Mouse (Mus musculus) heart, embryonic 13.5 days (tissue): ENCODE results near the gene Asb16. TPM values are rescaled to one million over a fixed set of nuclear protein-coding genes. Genes with fewer than 3 reads are reported as not detected.
"Not testable (repeated sequence)": the region's sequence is repeated elsewhere in the genome, so short reads cannot be mapped to it uniquely, and the experiment has no call there.

ENCODE experiments used
- ATAC-seq: fragments of 200-750 bp; cut with Nextera tagmentation; 2 replicates; pipeline ENCODE4 v1.8.0; 2017; ENCODE audit warnings: moderate TSS enrichment; ENCODE audit not compliant: insufficient number of reproducible peaks, low FRiP score, low TSS enrichment; ENCODE audit errors: extremely low read depth
- H3K27ac ChIP-seq: fragments of 300-500 bp; sonication (generic); replicated peaks from 2 replicates; pipeline ENCODE4 v1.5.1; 2015; ENCODE audit warnings: moderate library complexity, mild to moderate bottlenecking, inconsistent platforms
- H3K27me3 ChIP-seq: fragments of 300-500 bp; sonication (generic); replicated peaks from 2 replicates; pipeline ENCODE4 v1.6.1; 2015; ENCODE audit warnings: mild to moderate bottlenecking, inconsistent platforms
- H3K36me3 ChIP-seq: fragments of 300-500 bp; sonication (generic); 2 replicates; pipeline ENCODE4 v1.6.1; 2015; ENCODE audit warnings: mild to moderate bottlenecking, inconsistent platforms
- H3K4me1 ChIP-seq: fragments of 300-500 bp; sonication (generic); 2 replicates; pipeline ENCODE4 v1.6.1; 2015; ENCODE audit warnings: inconsistent platforms
- H3K4me2 ChIP-seq: fragments of 300-500 bp; sonication (generic); 2 replicates; pipeline ENCODE4 v1.6.1; 2015; ENCODE audit warnings: inconsistent platforms, mild to moderate bottlenecking, moderate library complexity
- H3K4me3 ChIP-seq: fragments of 300-500 bp; sonication (generic); 2 replicates; pipeline ENCODE4 v1.5.1; 2015; ENCODE audit warnings: moderate library complexity, mild to moderate bottlenecking, inconsistent platforms
- H3K9ac ChIP-seq: fragments of 300-500 bp; sonication (generic); 2 replicates; pipeline ENCODE4 v1.6.1; 2015; ENCODE audit warnings: inconsistent platforms, mild to moderate bottlenecking, moderate library complexity
- H3K9me3 ChIP-seq: fragments of 300-500 bp; sonication (generic); 2 replicates; pipeline ENCODE4 v1.6.1; 2016; ENCODE audit warnings: inconsistent platforms
- WGBS: fragments of 180-500 bp; shearing (Covaris S2); methylation state at CpG from one replicate; pipeline ENCODE4 v1.1.7; 2015; ENCODE audit warnings: mixed read lengths; 5-methylcytosine and 5-hydroxymethylcytosine counted together
- polyA plus RNA-seq: library from polyadenylated mRNA; unstranded; fragments of >200 nt; fragmentation: Nextera tagmentation; extraction: Ambion mirVana; gene quantifications from 2 replicates; pipeline ENCODE4 v1.2.1, GENCODE M21; 2015

The Asb16 gene
- polyA plus RNA-seq, 1 experiment from 2014 or later, result 0.09 TPM

DNA sequence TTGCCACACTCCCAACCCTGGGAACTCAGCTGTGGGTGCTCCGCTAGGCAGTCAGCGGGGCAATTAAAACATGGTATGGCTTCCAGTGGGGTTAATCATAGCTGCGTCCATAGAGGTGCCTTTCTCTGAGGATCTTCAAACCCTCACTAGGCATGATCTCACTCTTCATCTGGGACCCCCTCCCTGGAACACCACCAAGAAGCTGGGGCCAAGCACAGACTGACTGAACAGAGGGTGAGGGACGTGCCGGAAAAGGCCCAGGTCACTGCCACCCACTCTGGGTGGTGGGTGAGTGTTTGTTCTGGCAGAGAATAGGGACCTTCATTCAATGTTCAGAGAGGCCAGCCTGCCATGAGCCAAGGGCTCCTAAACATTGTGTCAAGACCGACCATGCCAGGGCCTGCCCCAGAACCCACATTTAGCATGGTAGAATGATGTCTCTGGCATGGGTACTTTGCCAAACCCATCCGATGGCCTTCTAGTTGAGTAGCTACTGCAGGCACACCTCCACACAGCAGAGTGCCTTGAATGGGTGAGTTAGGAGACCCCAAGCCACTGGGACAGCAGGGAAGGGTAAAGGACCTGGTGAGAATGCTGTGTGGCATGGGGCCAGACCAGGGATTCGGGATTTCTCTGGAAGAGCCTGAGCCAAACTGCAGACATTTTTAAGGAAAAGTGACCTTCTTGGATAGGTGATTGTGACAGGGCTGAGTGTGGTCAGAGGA is 1.8 kb upstream of the Asb16 start:
- WGBS, result 86% methylated on average over 8 of the region's 8 CpGs
- H3K4me3 ChIP-seq, result no peak overlapping the region
- H3K4me1 ChIP-seq, result peaks cover 17% of the 10 kb centered on the region
- no peaks in the 10 kb centered on the region for H3K27me3 ChIP-seq
- no peak overlapping the region for H3K4me2 ChIP-seq
- 0 out of 2 replicates have a peak overlapping the region, but pooled peaks have one; percentile 37 for H3K9ac ChIP-seq
- no peak overlapping the region for H3K27ac ChIP-seq
- H3K9me3 ChIP-seq, result no peaks in the 10 kb centered on the region
- ATAC-seq, result no peak
- peaks cover 21% of the 10 kb centered on the region for H3K36me3 ChIP-seq

DNA sequence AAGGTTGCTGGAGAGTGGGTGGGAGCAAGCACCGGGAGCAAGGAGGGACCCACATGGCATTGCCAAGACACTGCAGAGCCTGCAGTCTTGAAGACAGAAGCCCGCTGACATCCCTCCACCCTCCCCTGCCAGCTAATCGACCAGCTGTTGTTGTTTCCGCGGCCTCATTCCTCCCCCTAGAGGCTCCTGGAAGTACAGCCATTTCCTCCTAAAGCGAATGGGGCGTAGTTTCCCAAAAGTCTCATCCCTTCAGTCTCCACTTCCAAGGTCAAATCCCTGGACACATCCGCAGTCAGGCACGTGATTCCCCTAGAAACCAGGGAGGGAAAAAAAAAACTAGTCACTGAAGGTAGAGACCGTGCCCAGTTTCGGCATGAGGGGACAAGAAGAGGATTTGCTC is 1.1 kb upstream of the Asb16 start:
- WGBS, result 4% methylated on average over 11 of the region's 11 CpGs

DNA sequence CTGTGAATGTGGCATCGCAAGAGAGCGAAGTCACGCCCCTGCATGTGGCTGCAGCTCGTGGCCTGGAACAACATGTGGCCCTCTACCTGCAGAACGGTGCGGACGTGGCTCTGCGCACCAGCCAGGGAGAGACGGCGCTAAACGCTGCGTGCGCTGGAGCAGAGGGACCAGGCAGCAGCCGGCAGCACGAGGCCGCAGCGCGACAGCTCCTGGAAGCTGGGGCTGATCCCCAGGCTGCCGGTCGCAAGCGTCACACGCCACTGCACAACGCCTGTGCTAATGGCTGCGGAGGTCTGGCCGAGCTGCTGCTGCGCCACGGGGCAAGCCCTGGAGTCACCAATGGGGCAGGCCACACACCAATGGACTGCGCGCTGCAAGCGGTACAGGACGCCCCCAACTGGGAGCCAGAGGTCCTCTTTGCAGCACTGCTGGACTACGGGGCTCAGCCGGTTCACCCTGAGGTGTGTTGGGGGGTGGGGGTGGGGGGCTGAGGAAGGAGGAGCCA is 7.9 kb downstream of the Asb16 start:
- Histone ChIP-seq H3K4me3 (peak overlapping the region; percentile 51), H3K4me1 (peaks cover 12% of the 10 kb centered on the region), H3K27me3 (peaks cover 10% of the 10 kb centered on the region), H3K9me3 (no peaks in the 10 kb centered on the region), H3K4me2 (peak overlapping the region; percentile 79), H3K36me3 (no peaks in the 10 kb centered on the region), H3K27ac (no peak overlapping the region), H3K9ac (peak overlapping the region; percentile 80)
- peak; percentile 46; the same call in 1 of the 2 replicates for ATAC-seq
- 2% methylated on average over 33 of the region's 33 CpGs for WGBS

More for the DNA sequence above, 1.1 kb upstream of the Asb16 start:
- H3K27me3 ChIP-seq, result no peaks in the 10 kb centered on the region; the same call in 1 of the 2 replicates
- H3K4me1 ChIP-seq, result peaks cover 17% of the 10 kb centered on the region
- no peak for ATAC-seq
- H3K9me3 ChIP-seq, result no peaks in the 10 kb centered on the region
- H3K4me3 ChIP-seq, result no peak overlapping the region
- H3K9ac ChIP-seq, result 0 out of 2 replicates have a peak overlapping the region, but pooled peaks have one; percentile 37
- H3K4me2 ChIP-seq, result peak overlapping the region; percentile 9; the same call in 1 of the 2 replicates
- no peak overlapping the region for H3K27ac ChIP-seq
- peaks cover 14% of the 10 kb centered on the region for H3K36me3 ChIP-seq

DNA sequence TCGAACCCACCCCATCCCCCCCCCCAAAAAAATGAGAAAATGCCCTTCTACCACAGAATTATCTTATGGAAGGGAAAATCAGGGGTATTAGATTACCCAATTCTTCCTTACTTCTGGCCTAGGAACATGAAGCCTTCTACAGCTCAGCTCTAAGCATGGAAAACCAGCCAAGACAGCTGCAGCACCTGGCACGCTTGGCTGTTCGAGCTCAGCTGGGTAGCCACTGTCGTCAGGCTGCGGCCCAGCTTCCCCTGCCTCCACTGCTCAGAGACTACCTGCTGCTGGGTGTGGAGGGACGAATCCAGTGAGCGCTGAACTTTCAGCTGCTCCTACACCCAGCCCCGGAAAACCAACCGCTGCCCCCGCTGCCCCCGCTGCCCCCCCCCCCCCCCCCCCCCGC is 9.2 kb downstream of the Asb16 start:
- H3K4me3 ChIP-seq, result no peak overlapping the region
- no peak overlapping the region for H3K27ac ChIP-seq
- no peaks in the 10 kb centered on the region for H3K9me3 ChIP-seq
- H3K27me3 ChIP-seq, result peaks cover 10% of the 10 kb centered on the region
- H3K9ac ChIP-seq, result no peak overlapping the region
- H3K4me2 ChIP-seq, result no peak overlapping the region
- no peak for ATAC-seq
- no peaks in the 10 kb centered on the region for H3K36me3 ChIP-seq
- WGBS, result 61% methylated on average over 10 of the region's 12 CpGs
- peaks cover 12% of the 10 kb centered on the region for H3K4me1 ChIP-seq

DNA sequence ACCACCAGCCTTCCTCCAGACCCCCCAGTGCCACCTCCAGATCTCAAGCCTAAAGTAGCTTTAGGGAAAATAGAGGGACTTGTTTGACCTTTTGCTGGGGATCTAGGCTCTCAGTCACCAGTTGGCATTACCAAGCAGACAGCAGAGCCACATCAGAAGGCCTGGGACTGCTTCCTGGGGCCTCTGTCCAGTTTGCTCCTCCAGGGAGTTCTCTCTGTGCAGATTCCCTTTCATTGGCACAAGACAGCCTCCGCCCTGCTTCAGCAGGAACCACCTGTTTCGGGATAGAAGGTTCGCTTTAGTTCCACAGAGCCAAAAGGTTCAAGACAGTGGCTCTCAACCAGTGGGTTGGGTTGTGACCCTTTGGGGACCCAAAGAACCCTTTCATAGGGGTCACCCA is 11.1 kb downstream of the Asb16 start:
- no peak overlapping the region for H3K9ac ChIP-seq
- peaks cover 10% of the 10 kb centered on the region for H3K27me3 ChIP-seq
- H3K36me3 ChIP-seq, result no peaks in the 10 kb centered on the region
- H3K4me3 ChIP-seq, result no peak overlapping the region
- ATAC-seq, result no peak
- no peaks in the 10 kb centered on the region for H3K9me3 ChIP-seq
- no peak overlapping the region for H3K4me2 ChIP-seq
- no peak overlapping the region for H3K27ac ChIP-seq
- 86% methylated on average over 3 of the region's 3 CpGs for WGBS
- H3K4me1 ChIP-seq, result peaks cover 12% of the 10 kb centered on the region

DNA sequence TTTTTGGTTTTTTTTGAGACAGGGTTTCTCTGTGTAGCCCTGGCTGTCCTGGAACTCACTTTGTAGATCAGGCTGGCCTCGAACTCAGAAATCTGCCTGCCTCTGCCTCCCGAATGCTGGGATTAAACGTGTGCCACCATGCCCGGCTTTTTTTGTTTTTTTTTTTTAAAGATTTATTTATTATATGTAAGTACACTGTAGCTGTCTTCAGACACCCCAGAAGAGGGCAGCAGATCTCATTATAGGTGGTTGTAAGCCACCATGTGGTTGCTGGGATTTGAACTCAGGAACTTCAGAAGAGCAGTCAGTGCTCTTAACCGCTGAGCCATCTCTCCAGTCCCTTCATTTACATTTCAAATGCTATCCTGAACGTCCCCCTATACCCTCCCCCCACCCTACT is 11.7 kb downstream of the Asb16 start:
- not testable (repeated sequence) for H3K4me3 ChIP-seq, ATAC-seq, H3K4me2 ChIP-seq, H3K27ac ChIP-seq, H3K36me3 ChIP-seq, H3K9ac ChIP-seq, H3K9me3 ChIP-seq
- H3K27me3 ChIP-seq, result peaks cover 10% of the 10 kb centered on the region
- WGBS, result 67% methylated on average over 6 of the region's 6 CpGs
- peaks cover 12% of the 10 kb centered on the region for H3K4me1 ChIP-seq

DNA sequence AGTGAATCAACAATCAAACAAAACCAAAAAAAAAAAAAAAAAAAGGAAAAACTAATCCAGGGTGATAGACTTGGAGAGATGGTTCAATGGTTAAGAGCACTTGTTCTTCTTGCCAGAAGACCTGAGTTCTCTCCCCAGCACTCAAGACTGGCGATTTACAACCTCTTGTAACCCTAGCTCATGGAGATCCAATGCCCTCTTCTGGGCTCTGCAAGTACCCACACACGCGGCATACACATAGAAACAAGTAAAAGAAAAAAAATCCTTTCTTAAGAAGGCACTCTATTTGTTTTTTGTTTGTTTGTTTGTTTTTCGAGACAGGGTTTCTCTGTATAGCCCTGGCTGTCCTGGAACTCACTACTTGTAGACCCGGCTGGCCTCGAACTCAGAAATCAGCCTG is 15.4 kb downstream of the Asb16 start:
- Histone ChIP-seq H3K9me3 (no peaks in the 10 kb centered on the region), H3K27me3 (no peaks in the 10 kb centered on the region), H3K4me3 (peak overlapping the region; percentile 83), H3K4me1 (peaks cover 13% of the 10 kb centered on the region), H3K9ac (peak overlapping the region; percentile 24; the same call in 1 of the 2 replicates), H3K36me3 (peaks cover 21% of the 10 kb centered on the region), H3K4me2 (peak overlapping the region; percentile 77), H3K27ac (peak overlapping the region; percentile 70)
- 83% methylated on average over 6 of the region's 6 CpGs for WGBS
- no peak for ATAC-seq

DNA sequence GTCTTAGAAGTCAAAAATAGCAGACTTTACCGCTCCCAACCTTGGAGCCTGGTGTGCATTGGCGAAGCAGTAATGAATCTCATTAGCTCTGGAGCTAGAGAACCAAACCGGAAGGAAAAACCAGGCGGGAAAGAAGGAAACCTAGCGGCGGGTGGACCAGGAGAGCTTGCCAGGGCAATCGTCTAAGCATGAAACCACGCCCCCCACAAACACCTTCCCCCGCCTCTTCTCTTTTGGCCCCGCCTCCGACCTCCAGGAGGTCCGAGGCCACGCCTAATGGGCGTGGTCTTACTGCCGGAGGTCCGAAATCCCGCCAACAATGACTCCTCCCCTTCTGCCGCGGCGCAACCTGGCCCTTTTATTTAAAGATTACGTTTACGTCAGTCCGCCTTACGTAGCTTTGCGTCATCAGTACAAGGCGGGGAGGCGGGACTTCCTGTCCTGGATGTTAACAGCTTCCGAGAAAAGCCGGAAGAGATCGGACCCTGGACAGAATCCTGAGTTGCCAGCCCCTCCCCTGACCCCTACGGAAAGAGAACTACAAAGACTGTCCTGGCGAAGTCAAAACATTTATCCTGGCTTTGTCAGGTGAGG is 16.1 kb downstream of the Asb16 start, which contains the start of gene Tmub2:
Tmub2 (plus strand) TSS at position 431 of the 594 bp plus-strand sequence.
- Histone ChIP-seq H3K4me1 (peaks cover 13% of the 10 kb centered on the region), H3K9ac (peak within 1 kb of the TSS; percentile 94), H3K36me3 (peaks cover 27% of the 10 kb centered on the region), H3K27me3 (no peaks in the 10 kb centered on the region), H3K4me2 (peak within 1 kb of the TSS; percentile 77), H3K4me3 (peak within 1 kb of the TSS; percentile 83), H3K27ac (peak within 1 kb of the TSS; percentile 80), H3K9me3 (no peaks in the 10 kb centered on the region)
- WGBS, result under 1% methylated on average over 32 of the region's 32 CpGs
- ATAC-seq, result peak; percentile 85

DNA sequence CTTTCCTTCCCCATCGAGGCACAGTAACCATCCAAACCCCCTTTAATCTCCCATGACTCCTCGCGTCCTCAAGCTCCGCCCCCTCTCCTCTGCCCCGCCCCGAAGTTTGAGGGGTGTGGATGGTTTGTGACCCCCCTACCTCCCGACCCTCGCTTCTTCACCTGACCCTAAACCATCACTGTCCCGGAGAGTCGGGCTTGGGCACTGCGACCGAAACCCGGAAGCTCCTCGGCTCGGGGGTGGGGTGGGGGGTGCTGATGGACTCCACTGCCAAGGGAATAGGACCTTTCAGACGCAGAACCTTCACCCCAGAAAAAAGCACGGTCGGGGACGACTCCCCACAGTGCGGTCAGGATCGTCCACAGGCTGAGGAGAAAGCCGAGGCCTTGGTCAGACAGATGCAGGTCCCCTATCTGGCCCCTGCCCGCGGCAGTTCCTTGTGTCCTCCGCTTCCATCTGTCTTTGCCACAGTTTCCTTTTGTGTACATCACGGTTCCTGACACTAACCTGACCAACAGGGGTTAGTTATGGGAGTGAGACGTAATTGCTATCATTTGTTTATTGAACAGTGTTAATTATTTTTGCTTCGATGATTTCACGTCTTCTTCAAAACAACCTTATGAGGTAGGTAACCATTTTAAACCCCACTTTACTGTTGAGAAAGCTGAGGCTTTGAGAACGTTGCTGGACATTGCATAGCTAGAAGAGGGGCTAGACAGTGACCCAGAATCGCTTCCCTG is 16.7 kb downstream of the Asb16 start:
- peaks cover 13% of the 10 kb centered on the region for H3K4me1 ChIP-seq

DNA sequence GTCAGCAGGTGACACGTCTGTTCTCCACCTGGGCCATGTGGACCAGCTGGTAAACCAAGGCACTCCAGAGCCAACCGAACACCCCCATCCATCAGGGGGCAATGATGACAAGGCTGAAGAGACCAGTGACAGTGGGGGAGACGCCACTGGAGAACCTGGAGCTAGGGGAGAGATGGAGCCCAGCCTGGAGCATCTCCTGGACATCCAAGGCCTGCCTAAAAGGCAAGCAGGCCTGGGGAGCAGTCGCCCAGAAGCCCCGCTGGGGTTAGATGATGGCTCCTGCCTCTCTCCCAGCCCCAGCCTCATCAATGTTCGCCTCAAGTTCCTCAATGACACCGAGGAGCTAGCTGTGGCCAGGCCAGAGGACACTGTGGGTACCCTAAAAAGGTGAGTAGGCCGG is 18.9 kb downstream of the Asb16 start:
- no peak overlapping the region for H3K27ac ChIP-seq
- H3K27me3 ChIP-seq, result no peaks in the 10 kb centered on the region
- no peak overlapping the region for H3K4me2 ChIP-seq
- no peaks in the 10 kb centered on the region for H3K9me3 ChIP-seq
- no peak overlapping the region for H3K4me3 ChIP-seq
- H3K4me1 ChIP-seq, result peaks cover 13% of the 10 kb centered on the region
- no peak overlapping the region for H3K9ac ChIP-seq
- 85% methylated on average over 8 of the region's 8 CpGs for WGBS
- no peak for ATAC-seq
- H3K36me3 ChIP-seq, result peaks cover 55% of the 10 kb centered on the region

More for the DNA sequence above, 16.7 kb downstream of the Asb16 start:
- Histone ChIP-seq H3K9me3 (no peaks in the 10 kb centered on the region), H3K27me3 (no peaks in the 10 kb centered on the region), H3K27ac (peak overlapping the region; percentile 80), H3K9ac (peak overlapping the region; percentile 94), H3K4me2 (peak overlapping the region; percentile 77), H3K4me3 (peak overlapping the region; percentile 83), H3K36me3 (peaks cover 33% of the 10 kb centered on the region)
- ATAC-seq, result peak; percentile 57; the same call in 1 of the 2 replicates
- WGBS, result 4% methylated on average over 31 of the region's 31 CpGs
